Mouse (Mus musculus): ENCODE measurements at regions not wholly inside any gene's neighbourhood (a gene's known extent, or its start where the extent isn't known, plus 50 kb on each side); places are given as distances from the start of the nearest gene placed in this dataset.

DNA sequence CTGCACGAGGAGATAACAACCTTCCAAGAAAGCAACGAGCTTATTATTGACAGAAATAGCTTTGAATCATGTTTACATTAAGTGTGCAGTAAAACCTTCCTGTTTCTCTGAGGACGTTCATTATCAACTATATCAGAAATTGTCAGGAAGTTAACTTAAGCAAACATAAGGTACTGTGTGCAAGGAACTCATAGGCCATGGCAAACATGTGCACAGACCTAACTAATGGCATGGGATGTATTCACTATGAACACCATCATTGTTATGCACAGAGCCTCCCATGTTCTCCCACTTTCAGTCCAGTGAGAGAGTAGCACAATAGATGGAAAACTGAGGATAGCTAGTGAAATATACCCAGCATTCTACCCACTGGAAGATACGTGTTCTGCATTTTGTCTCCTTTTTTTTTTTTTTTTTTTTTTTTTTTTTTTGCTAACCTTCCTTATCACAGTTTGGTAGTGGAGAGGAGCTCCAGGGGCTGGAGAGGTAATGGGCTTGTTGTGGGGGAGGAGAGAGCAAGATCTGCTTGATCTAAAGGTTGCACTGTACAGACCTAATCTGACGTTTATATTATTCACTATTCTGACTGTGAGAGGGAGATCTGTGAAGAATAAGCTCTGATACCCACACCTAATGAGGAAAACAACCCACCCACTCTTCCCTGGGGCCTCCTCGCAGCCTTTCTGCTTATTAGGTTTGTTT lies 263.6 kb downstream of the Trib2 start:
- H3K4me1 ChIP-seq (replicated peaks): no peaks in the 10 kb centered on the region
- 81% methylated on average over 6 of the region's 6 CpGs for WGBS
- no peak overlapping the region for H3K27ac ChIP-seq
- H3K4me2 ChIP-seq (replicated peaks): no peak overlapping the region
- no peak overlapping the region for H3K4me3 ChIP-seq (replicated peaks)
- ATAC-seq: peak; percentile 50
- H3K27me3 ChIP-seq: no peaks in the 10 kb centered on the region
- H3K9me3 ChIP-seq: no peaks in the 10 kb centered on the region
- H3K36me3 ChIP-seq: no peaks in the 10 kb centered on the region
- H3K9ac ChIP-seq (replicated peaks): no peak overlapping the region

DNA sequence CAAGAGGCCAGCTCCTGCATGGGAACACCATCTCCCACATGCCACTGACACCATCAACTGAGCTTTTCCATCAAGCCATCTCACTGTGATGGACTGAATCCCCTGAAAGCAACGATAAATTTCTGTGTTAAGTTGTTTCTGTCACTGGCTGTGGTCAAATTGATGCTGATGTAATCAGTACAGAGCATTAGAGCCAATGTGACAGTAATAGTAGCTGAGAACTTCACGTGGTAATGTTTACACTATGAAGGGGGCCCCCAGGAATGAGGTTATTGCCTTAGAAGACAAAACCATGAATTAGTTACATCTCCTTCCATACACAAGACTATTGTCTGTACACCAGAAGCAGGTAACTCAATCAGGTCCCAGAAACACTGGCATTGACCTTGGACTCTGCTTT lies 264.5 kb downstream of the Trib2 start:
- no peak overlapping the region for H3K4me3 ChIP-seq (replicated peaks)
- H3K27ac ChIP-seq: no peak overlapping the region
- 87% methylated on average over 2 of the region's 2 CpGs for WGBS
- no peaks in the 10 kb centered on the region for H3K27me3 ChIP-seq
- no peak for ATAC-seq
- no peak overlapping the region for H3K4me2 ChIP-seq (replicated peaks)
- H3K9me3 ChIP-seq: no peaks in the 10 kb centered on the region
- no peaks in the 10 kb centered on the region for H3K4me1 ChIP-seq (replicated peaks)
- H3K36me3 ChIP-seq: no peaks in the 10 kb centered on the region
- H3K9ac ChIP-seq (replicated peaks): no peak overlapping the region

DNA sequence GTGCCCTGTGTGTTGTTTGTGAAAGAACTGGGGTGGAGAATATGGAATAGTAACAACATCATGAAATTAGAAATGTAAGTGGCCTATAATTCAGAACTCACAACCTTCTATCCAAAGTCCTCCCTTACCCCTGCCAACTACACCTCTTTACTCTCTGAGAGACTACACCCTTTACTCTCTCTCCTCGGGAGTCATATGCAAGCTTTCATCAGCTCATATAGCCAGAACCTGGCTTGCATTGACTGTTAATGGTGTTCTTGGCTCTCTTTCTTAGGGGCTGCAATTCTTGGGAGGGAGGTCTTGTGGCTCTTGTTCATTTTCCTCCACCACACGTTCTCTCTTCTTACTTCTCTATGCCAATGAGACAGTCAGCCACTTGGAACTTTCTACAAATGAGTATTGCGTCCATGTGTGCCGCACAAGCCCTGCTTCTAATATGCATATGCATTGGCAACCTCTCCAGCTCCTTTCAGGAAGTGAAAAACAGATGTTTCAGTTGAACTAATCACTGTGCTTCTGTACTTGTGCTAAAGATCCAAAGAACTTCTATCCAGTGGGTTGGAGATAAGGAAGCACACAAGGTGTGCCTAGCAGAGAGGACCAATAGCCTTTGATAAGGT lies 265.3 kb downstream of the Trib2 start:
- H3K4me3 ChIP-seq (replicated peaks): no peak overlapping the region
- H3K9ac ChIP-seq (replicated peaks): no peak overlapping the region
- ATAC-seq: no peak
- no peaks in the 10 kb centered on the region for H3K4me1 ChIP-seq (replicated peaks)
- no peaks in the 10 kb centered on the region for H3K36me3 ChIP-seq
- no peaks in the 10 kb centered on the region for H3K27me3 ChIP-seq
- no peak overlapping the region for H3K27ac ChIP-seq
- H3K9me3 ChIP-seq: no peaks in the 10 kb centered on the region
- H3K4me2 ChIP-seq (replicated peaks): no peak overlapping the region
- 78% methylated on average over 4 of the region's 4 CpGs for WGBS

DNA sequence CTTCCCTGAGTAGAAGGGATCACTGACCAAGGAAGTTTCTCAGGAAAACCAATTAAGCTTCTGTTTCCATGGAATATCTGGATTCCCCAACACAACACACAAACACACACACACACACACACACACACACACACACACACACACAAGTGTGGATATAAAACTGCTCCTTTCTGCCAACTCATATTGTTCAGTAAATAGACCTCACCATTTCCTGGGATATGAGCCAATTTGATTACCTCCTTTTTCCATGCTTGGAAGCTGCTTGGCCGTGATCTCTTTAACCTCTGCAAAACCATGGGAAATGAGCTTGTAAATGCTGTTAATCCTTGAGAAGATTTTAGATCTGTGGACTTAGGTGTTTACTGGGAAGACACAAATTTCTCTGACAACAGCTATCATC lies 272.4 kb downstream of the Trib2 start:
- ATAC-seq: no peak
- H3K9me3 ChIP-seq: no peaks in the 10 kb centered on the region
- no peak overlapping the region for H3K4me3 ChIP-seq (replicated peaks)
- H3K27me3 ChIP-seq: no peaks in the 10 kb centered on the region
- 81% methylated on average over 1 of the region's 1 CpGs for WGBS
- H3K4me1 ChIP-seq (replicated peaks): no peaks in the 10 kb centered on the region
- H3K27ac ChIP-seq: no peak overlapping the region
- no peak overlapping the region for H3K4me2 ChIP-seq (replicated peaks)
- no peak overlapping the region for H3K9ac ChIP-seq (replicated peaks)
- no peaks in the 10 kb centered on the region for H3K36me3 ChIP-seq

DNA sequence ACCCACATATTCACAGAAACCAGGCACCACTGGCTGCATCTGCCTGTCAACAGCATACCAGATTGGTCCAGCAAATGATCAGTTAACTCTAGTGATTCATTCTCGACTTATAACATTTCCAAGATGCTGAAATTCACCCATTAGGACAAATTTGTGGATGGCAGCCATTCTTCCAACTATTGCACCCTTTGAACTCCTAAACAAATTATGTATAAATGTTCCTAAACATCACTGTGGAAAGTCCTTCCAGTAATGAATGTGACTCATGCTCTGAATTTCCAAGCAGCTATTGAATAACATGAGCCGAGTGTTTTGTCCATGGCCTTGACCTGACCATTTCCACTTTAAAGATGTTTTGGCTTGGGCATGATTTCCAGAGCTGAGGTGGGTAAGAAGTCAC lies 274.2 kb downstream of the Trib2 start:
- Histone ChIP-seq H3K4me1 (replicated peaks) (no peaks in the 10 kb centered on the region), H3K27me3 (no peaks in the 10 kb centered on the region), H3K4me3 (replicated peaks) (no peak overlapping the region), H3K4me2 (replicated peaks) (no peak overlapping the region), H3K9me3 (no peaks in the 10 kb centered on the region), H3K36me3 (no peaks in the 10 kb centered on the region), H3K27ac (no peak overlapping the region), H3K9ac (replicated peaks) (no peak overlapping the region)
- 67% methylated on average over 2 of the region's 2 CpGs for WGBS
- no peak for ATAC-seq

DNA sequence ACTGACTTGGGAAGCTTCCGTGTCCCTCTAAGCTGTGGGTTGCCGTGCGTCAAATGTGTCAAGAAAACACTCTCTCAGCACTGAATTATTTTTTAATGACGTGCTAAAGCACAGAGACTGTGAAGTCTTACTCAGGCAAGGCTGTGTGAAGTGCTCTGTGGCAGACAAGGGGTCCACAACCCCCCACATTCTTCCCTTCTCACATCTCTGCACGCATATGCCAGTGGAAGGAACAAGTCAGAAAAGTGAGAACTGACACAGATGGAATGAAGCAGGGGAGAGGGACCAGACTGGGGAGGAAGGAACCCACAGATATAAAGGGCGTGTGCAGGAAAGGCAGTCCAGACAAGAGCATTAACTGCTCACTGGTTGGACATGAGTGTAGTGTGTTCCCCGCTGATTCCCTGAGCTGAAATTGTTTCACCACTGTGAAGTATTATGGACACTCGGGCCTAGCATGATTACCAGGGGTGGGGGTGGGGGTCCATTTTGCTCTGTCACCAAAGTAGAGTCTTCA lies 279.8 kb downstream of the Trib2 start:
- no peaks in the 10 kb centered on the region for H3K27me3 ChIP-seq
- H3K9me3 ChIP-seq: no peaks in the 10 kb centered on the region
- no peak overlapping the region for H3K4me3 ChIP-seq (replicated peaks)
- H3K4me1 ChIP-seq (replicated peaks): no peaks in the 10 kb centered on the region
- H3K36me3 ChIP-seq: no peaks in the 10 kb centered on the region
- H3K4me2 ChIP-seq (replicated peaks): no peak overlapping the region
- WGBS: 70% methylated on average over 8 of the region's 8 CpGs
- no peak overlapping the region for H3K9ac ChIP-seq (replicated peaks)
- peak; percentile 34; the same call in 1 of the 2 replicates for ATAC-seq
- H3K27ac ChIP-seq: no peak overlapping the region

DNA sequence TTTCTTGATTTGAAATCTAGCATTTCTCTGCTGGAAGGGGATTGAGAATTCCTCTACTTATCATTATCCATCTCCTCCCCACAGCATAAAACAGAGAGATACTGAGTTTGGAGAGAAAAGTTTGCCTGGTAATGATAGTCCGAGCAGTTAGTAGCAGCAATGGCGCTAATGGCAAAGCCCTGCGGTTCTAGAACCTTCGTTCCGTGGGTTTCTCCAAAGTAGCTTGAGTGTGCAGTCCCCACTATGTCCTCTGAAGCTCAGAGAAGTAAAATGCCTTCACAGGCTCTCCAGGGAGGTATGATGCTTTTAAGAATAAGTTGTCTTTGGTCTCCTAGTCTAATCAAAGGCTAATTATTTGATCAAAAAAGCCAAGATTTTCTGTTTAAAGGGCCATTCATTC lies 280.5 kb downstream of the Trib2 start:
- Histone ChIP-seq H3K36me3 (no peaks in the 10 kb centered on the region), H3K27me3 (no peaks in the 10 kb centered on the region), H3K4me1 (replicated peaks) (no peaks in the 10 kb centered on the region), H3K27ac (no peak overlapping the region), H3K4me2 (replicated peaks) (no peak overlapping the region), H3K9ac (replicated peaks) (no peak overlapping the region), H3K4me3 (replicated peaks) (no peak overlapping the region), H3K9me3 (no peaks in the 10 kb centered on the region)
- 89% methylated on average over 5 of the region's 5 CpGs for WGBS
- peak; percentile 30; the same call in 1 of the 2 replicates for ATAC-seq

DNA sequence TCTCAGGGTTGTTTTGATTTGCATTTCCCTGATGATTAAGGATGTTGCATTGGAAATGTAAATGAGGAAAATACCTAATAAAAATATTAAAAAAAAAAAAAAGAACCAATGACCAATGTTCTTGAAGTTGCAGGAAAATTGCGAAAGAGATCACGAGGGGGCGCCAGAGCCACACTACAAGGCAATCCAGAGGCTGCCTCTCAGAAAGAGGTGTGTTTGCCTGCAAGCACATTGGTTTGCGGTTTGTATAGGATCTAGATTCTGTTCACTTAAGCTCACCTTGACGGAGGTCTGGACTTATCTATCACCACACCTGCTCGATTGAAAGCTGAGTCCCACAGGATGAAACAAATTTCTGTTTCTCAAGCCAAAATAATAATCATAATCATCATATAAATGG lies 280.9 kb downstream of the Trib2 start:
- H3K4me3 ChIP-seq (replicated peaks): no peak overlapping the region
- H3K4me1 ChIP-seq (replicated peaks): no peaks in the 10 kb centered on the region
- peak; percentile 83 for ATAC-seq
- H3K27ac ChIP-seq: no peak overlapping the region
- no peaks in the 10 kb centered on the region for H3K36me3 ChIP-seq
- no peak overlapping the region for H3K9ac ChIP-seq (replicated peaks)
- WGBS: 9% methylated on average over 6 of the region's 6 CpGs
- no peaks in the 10 kb centered on the region for H3K9me3 ChIP-seq
- H3K27me3 ChIP-seq: no peaks in the 10 kb centered on the region
- no peak overlapping the region for H3K4me2 ChIP-seq (replicated peaks)

DNA sequence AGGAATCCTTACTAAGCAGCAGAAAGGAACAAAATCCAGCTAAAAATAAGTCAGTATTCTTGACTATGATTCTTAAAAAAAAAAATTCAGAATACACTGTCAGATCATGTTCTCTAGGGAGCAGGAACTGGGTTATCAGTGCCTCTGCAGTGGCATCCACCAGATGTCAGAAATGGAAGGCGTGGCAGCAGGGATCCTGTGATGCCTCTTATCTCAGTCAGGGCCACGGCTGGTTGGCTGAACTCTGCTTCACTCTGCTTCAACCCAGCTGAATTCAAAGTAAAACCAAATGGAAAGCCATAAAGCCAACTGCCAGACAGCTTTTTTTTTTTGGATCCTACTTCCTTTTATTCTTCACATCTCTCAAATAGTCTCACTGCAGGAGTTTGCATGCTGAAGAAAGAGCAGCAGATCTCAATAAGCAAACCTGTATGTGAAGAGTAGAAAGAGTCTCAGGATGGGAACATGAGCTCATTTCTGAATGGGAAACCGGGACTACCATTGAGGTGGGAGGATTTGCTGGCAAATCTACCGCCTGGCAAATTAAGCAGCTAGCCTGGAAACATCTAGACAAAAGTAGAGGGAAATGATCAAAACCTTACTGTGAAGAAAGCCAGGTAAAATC lies 295.8 kb downstream of the Trib2 start:
- Histone ChIP-seq H3K27me3 (no peaks in the 10 kb centered on the region), H3K36me3 (no peaks in the 10 kb centered on the region), H3K9me3 (no peaks in the 10 kb centered on the region), H3K9ac (replicated peaks) (no peak overlapping the region), H3K4me1 (replicated peaks) (no peaks in the 10 kb centered on the region), H3K4me3 (replicated peaks) (no peak overlapping the region), H3K27ac (no peak overlapping the region), H3K4me2 (replicated peaks) (no peak overlapping the region)
- ATAC-seq: no peak
- WGBS: 43% methylated on average over 4 of the region's 4 CpGs

DNA sequence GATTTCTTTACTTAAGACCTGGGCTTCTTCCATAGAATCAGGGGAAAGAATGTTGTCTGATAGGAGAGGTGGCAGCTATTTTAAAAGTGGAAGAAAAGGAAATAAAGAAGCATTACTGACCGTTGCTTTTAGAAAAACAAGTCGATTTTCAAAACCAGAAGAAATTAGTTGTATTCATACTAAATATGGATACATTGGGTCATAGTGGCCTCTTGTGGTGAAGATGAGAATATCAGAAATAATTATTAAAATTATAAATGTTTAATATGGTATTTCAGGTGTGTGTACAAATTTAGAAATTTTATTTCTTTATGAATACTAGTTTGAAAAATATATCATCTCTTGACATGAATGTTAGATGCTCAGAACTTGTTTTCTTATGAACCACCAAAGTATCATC lies 304.7 kb downstream of the Trib2 start:
- Histone ChIP-seq H3K27ac (no peak overlapping the region), H3K4me2 (replicated peaks) (no peak overlapping the region), H3K9ac (replicated peaks) (no peak overlapping the region), H3K36me3 (no peaks in the 10 kb centered on the region), H3K27me3 (no peaks in the 10 kb centered on the region), H3K4me1 (replicated peaks) (no peaks in the 10 kb centered on the region), H3K9me3 (no peaks in the 10 kb centered on the region), H3K4me3 (replicated peaks) (no peak overlapping the region)
- ATAC-seq: no peak
- 46% methylated on average over 2 of the region's 2 CpGs for WGBS

DNA sequence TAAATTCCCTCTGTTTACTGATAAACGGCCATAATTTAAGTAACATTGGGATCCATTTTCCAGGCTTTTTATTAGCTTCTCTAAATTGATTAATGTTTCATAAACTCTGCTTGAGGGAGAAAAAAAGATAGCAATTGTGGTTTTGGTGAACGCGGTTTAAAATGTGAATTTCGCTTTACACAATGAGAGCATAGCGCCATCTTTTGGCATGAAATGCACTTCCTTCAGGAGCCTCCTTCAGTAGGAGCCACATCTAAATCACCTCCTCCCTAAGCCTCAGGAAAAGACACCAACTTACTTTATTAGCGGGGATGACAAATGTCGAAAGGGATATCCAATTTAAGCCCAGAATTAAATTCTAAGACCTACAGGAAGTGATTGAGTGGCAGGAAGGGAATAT lies 309.1 kb downstream of the Trib2 start:
- 27% methylated on average over 7 of the region's 7 CpGs for WGBS
- Histone ChIP-seq H3K4me1 (replicated peaks) (no peaks in the 10 kb centered on the region), H3K27ac (no peak overlapping the region), H3K4me2 (replicated peaks) (no peak overlapping the region), H3K9ac (replicated peaks) (no peak overlapping the region), H3K27me3 (no peaks in the 10 kb centered on the region), H3K4me3 (replicated peaks) (no peak overlapping the region), H3K9me3 (no peaks in the 10 kb centered on the region), H3K36me3 (no peaks in the 10 kb centered on the region)
- no peak for ATAC-seq

DNA sequence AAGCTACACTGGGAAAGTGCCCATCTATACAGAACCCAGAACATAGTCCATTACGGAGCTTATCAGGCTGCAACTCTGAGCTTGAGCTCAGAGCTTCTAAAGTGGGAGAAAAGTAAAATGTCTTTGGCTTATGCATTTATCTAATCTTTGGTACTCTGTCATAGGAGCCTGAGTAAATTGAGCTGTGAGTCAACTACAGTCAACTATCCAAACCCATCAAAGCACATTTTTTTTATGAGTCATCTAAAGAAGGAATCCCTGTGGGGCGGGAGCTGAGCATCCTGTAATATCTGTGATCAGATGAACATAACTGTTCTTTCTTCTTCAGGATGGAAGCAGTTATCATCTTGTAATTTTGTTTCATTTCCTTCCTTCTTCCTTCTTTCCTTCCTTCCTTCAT lies 323.1 kb downstream of the Trib2 start:
- Histone ChIP-seq H3K4me1 (replicated peaks) (no peaks in the 10 kb centered on the region), H3K27me3 (no peaks in the 10 kb centered on the region), H3K4me2 (replicated peaks) (no peak overlapping the region), H3K27ac (no peak overlapping the region), H3K4me3 (replicated peaks) (no peak overlapping the region), H3K36me3 (no peaks in the 10 kb centered on the region), H3K9me3 (no peaks in the 10 kb centered on the region), H3K9ac (replicated peaks) (no peak overlapping the region)
- ATAC-seq: no peak
- WGBS: 91% methylated on average over 2 of the region's 2 CpGs
